Mouse (Mus musculus): ENCODE data around the gene Vopp1. TPM values are rescaled to one million over a fixed set of nuclear protein-coding genes. Genes with fewer than 3 reads are reported as not detected.
"Not testable (repeated sequence)": the region's sequence is repeated elsewhere in the genome, so short reads cannot be mapped to it uniquely, and the experiment has no call there.

The Vopp1 gene
- 256 and 266 TPM in 2 replicates for total RNA-seq (2015; ENCODE audit: low replicate concordance)
- total RNA-seq (2017; ENCODE audit: low replicate concordance): 264 and 267 TPM in 2 replicates

GRCm38 (mm10) chr6:57824422-57825258 is at the start of gene Vopp1:
Gene Vopp1, minus strand, starts transcription at chr6:57825159.
- ATAC-seq (replicated peaks; ENCODE audit: low FRiP score, poor library complexity, severe bottlenecking): peak; percentile 81

GRCm38 (mm10) chr6:57859043-57860042 is 34.4 kb upstream of the Vopp1 start:
- peak; percentile 98 for ATAC-seq (replicated peaks; ENCODE audit: low FRiP score, poor library complexity, severe bottlenecking)

- ATAC-seq (replicated peaks; ENCODE audit: low FRiP score, poor library complexity, severe bottlenecking): not testable (repeated sequence)
These were observed 26.2 kb upstream of the Vopp1 start for GRCm38 (mm10) chr6:57851177-57851576.

GRCm38 (mm10) chr6:57850286-57850685 is 25.3 kb upstream of the Vopp1 start, which contains the start of gene Vmn1r21:
Gene Vmn1r21, minus strand, starts transcription at chr6:57850343.
- ATAC-seq (replicated peaks; ENCODE audit: low FRiP score, poor library complexity, severe bottlenecking): no peak

- no peak for ATAC-seq (replicated peaks; ENCODE audit: low FRiP score, poor library complexity, severe bottlenecking)
These were observed 14.9 kb upstream of the Vopp1 start for GRCm38 (mm10) chr6:57839693-57840408.

GRCm38 (mm10) chr6:57825259-57825715 is 328 bp upstream of the Vopp1 start:
- ATAC-seq (replicated peaks; ENCODE audit: low FRiP score, poor library complexity, severe bottlenecking): peak; percentile 41

GRCm38 (mm10) chr6:57823461-57823860 is 1.5 kb downstream of the Vopp1 start:
- ATAC-seq (replicated peaks; ENCODE audit: low FRiP score, poor library complexity, severe bottlenecking): peak; percentile 18; the same call in 1 of the 2 replicates

GRCm38 (mm10) chr6:57822648-57823410 is 2.1 kb downstream of the Vopp1 start:
- no peak for ATAC-seq (replicated peaks; ENCODE audit: low FRiP score, poor library complexity, severe bottlenecking)

- ATAC-seq (replicated peaks; ENCODE audit: low FRiP score, poor library complexity, severe bottlenecking): 0 out of 2 replicates have a peak, but pooled peaks have one; percentile 25
These were observed 10.5 kb downstream of the Vopp1 start for GRCm38 (mm10) chr6:57814436-57814940.

GRCm38 (mm10) chr6:57811748-57812730 is 12.9 kb downstream of the Vopp1 start:
- no peak for ATAC-seq (replicated peaks; ENCODE audit: low FRiP score, poor library complexity, severe bottlenecking)

GRCm38 (mm10) chr6:57805218-57806069 is 19.5 kb downstream of the Vopp1 start:
- ATAC-seq (replicated peaks; ENCODE audit: low FRiP score, poor library complexity, severe bottlenecking): peak; percentile 86

- no peak for ATAC-seq (replicated peaks; ENCODE audit: low FRiP score, poor library complexity, severe bottlenecking)
These were observed 21.8 kb downstream of the Vopp1 start for GRCm38 (mm10) chr6:57803130-57803529.

- ATAC-seq (replicated peaks; ENCODE audit: low FRiP score, poor library complexity, severe bottlenecking): no peak
These were observed 26.0 kb downstream of the Vopp1 start for GRCm38 (mm10) chr6:57798986-57799385.

- no peak for ATAC-seq (replicated peaks; ENCODE audit: low FRiP score, poor library complexity, severe bottlenecking)
These were observed 28.0 kb downstream of the Vopp1 start for GRCm38 (mm10) chr6:57796853-57797423.

GRCm38 (mm10) chr6:57795835-57796234 is 29.1 kb downstream of the Vopp1 start:
- ATAC-seq (replicated peaks; ENCODE audit: low FRiP score, poor library complexity, severe bottlenecking): no peak

GRCm38 (mm10) chr6:57792821-57793220 is 32.1 kb downstream of the Vopp1 start:
- not testable (repeated sequence) for ATAC-seq (replicated peaks; ENCODE audit: low FRiP score, poor library complexity, severe bottlenecking)
